Mouse (Mus musculus): ENCODE data around the gene Wdr64. TPM values are rescaled to one million over a fixed set of nuclear protein-coding genes. Genes with fewer than 3 reads are reported as not detected.

The Wdr64 gene
- polyA plus RNA-seq, 1 experiment from 2014 or later = not detected

GRCm38 (mm10) chr1:175823815-175824438 is 125.5 kb downstream of the Wdr64 start:
- Histone ChIP-seq H3K9ac (ENCODE audit: low read length) (no peak overlapping the region), H3K4me2 (ENCODE audit: low read depth, low read length) (no peak overlapping the region), H3K27ac (ENCODE audit: low read length) (no peak overlapping the region), H3K4me1 (ENCODE audit: control insufficient read depth, insufficient read depth, low read length) (no peaks in the 10 kb centered on the region), H3K9me3 (replicated peaks; ENCODE audit: control insufficient read depth, low read length) (no peaks in the 10 kb centered on the region), H3K36me3 (ENCODE audit: control insufficient read depth, insufficient read depth) (no peaks in the 10 kb centered on the region), H3K4me3 (ENCODE audit: low read length) (no peak overlapping the region), H3K27me3 (ENCODE audit: control insufficient read depth, insufficient read depth, low read length) (no peaks in the 10 kb centered on the region)
- 65% methylated on average over 9 of the region's 9 CpGs for WGBS
- ATAC-seq (replicated peaks; ENCODE audit: extremely low read depth, insufficient read depth, low FRiP score) = no peak

GRCm38 (mm10) chr1:175828539-175828938 is 130.1 kb downstream of the Wdr64 start:
- Histone ChIP-seq H3K36me3 (ENCODE audit: control insufficient read depth, insufficient read depth) (no peaks in the 10 kb centered on the region), H3K4me1 (ENCODE audit: control insufficient read depth, insufficient read depth, low read length) (no peaks in the 10 kb centered on the region), H3K4me2 (ENCODE audit: low read depth, low read length) (no peak overlapping the region), H3K27me3 (ENCODE audit: control insufficient read depth, insufficient read depth, low read length) (no peaks in the 10 kb centered on the region), H3K27ac (ENCODE audit: low read length) (no peak overlapping the region), H3K4me3 (ENCODE audit: low read length) (no peak overlapping the region), H3K9me3 (replicated peaks; ENCODE audit: control insufficient read depth, low read length) (no peaks in the 10 kb centered on the region), H3K9ac (ENCODE audit: low read length) (no peak overlapping the region)
- WGBS = 85% methylated on average over 7 of the region's 7 CpGs
- ATAC-seq (replicated peaks; ENCODE audit: extremely low read depth, insufficient read depth, low FRiP score) = no peak

GRCm38 (mm10) chr1:175829220-175829619 is 130.8 kb downstream of the Wdr64 start:
- Histone ChIP-seq H3K36me3 (ENCODE audit: control insufficient read depth, insufficient read depth) (no peaks in the 10 kb centered on the region), H3K4me2 (ENCODE audit: low read depth, low read length) (no peak overlapping the region), H3K9ac (ENCODE audit: low read length) (no peak overlapping the region), H3K4me3 (ENCODE audit: low read length) (no peak overlapping the region), H3K9me3 (replicated peaks; ENCODE audit: control insufficient read depth, low read length) (no peaks in the 10 kb centered on the region), H3K27me3 (ENCODE audit: control insufficient read depth, insufficient read depth, low read length) (no peaks in the 10 kb centered on the region), H3K27ac (ENCODE audit: low read length) (no peak overlapping the region), H3K4me1 (ENCODE audit: control insufficient read depth, insufficient read depth, low read length) (no peaks in the 10 kb centered on the region)
- 69% methylated on average over 2 of the region's 2 CpGs for WGBS
- ATAC-seq (replicated peaks; ENCODE audit: extremely low read depth, insufficient read depth, low FRiP score) = no peak

GRCm38 (mm10) chr1:175855515-175855914 is 157.1 kb downstream of the Wdr64 start:
- Histone ChIP-seq H3K27ac (ENCODE audit: low read length) (no peak overlapping the region), H3K27me3 (ENCODE audit: control insufficient read depth, insufficient read depth, low read length) (no peaks in the 10 kb centered on the region), H3K4me2 (ENCODE audit: low read depth, low read length) (no peak overlapping the region), H3K4me1 (ENCODE audit: control insufficient read depth, insufficient read depth, low read length) (0 out of 2 replicates have a peak, but pooled peaks cover 3% of the 10 kb centered on the region), H3K4me3 (ENCODE audit: low read length) (no peak overlapping the region), H3K36me3 (ENCODE audit: control insufficient read depth, insufficient read depth) (no peaks in the 10 kb centered on the region), H3K9ac (ENCODE audit: low read length) (no peak overlapping the region), H3K9me3 (replicated peaks; ENCODE audit: control insufficient read depth, low read length) (no peaks in the 10 kb centered on the region)
- no peak for ATAC-seq (replicated peaks; ENCODE audit: extremely low read depth, insufficient read depth, low FRiP score)
- 68% methylated on average over 1 of the region's 1 CpGs for WGBS

Other genes starting within 250 kb of the Wdr64 start
- gene Rgs7, start 206.1 kb upstream of the Wdr64 start, polyA plus RNA-seq (2015; fragmentation: Nextera tagmentation; extraction: Ambion mirVana) = 0.40 and 0.41 TPM in 2 replicates
- 0.10 and 0.38 TPM in 2 replicates for gene Kmo, start 78.2 kb upstream of the Wdr64 start, polyA plus RNA-seq (2015; fragmentation: Nextera tagmentation; extraction: Ambion mirVana)
- 301 and 326 TPM in 2 replicates for gene Fh1, start 73.0 kb upstream of the Wdr64 start, polyA plus RNA-seq (2015; fragmentation: Nextera tagmentation; extraction: Ambion mirVana)
- gene Opn3, start 5.8 kb upstream of the Wdr64 start, polyA plus RNA-seq (2015; fragmentation: Nextera tagmentation; extraction: Ambion mirVana) = 12.2 and 13.7 TPM in 2 replicates
- 3.0 and 3.8 TPM in 2 replicates for gene Chml, start 5.7 kb upstream of the Wdr64 start, polyA plus RNA-seq (2015; fragmentation: Nextera tagmentation; extraction: Ambion mirVana)
- 28.7 and 32.7 TPM in 2 replicates for gene Exo1, start 182.0 kb downstream of the Wdr64 start, polyA plus RNA-seq (2015; fragmentation: Nextera tagmentation; extraction: Ambion mirVana)
- gene Gm38100, start 221.7 kb downstream of the Wdr64 start, polyA plus RNA-seq (2015; fragmentation: Nextera tagmentation; extraction: Ambion mirVana) = 0.28 and 0.31 TPM in 2 replicates